Mouse (Mus musculus) adrenal gland, adult 2 months (tissue): ENCODE results near the gene Thbs2. TPM values are rescaled to one million over a fixed set of nuclear protein-coding genes. Genes with fewer than 3 reads are reported as not detected.
A peak's percentile ranks its signal among the peaks of the same experiment; 100 is the strongest.

ENCODE experiments used
- DNase-seq: peaks from one replicate; pipeline ENCODE4 v3.0.0; 2021
- polyA plus RNA-seq: library from polyadenylated mRNA; depleted of rRNA; stranded (reverse); fragments of >200 nt; gene quantifications from 2 replicates; pipeline ENCODE4 v1.2.3, GENCODE M21; 2012
- total RNA-seq, 2 experiments: library from RNA; stranded (reverse); gene quantifications; 2 replicates each; pipeline ENCODE4 v1.2.3; 2021

Gene Thbs2
- total and polyA plus RNA-seq, 3 experiments: 2.0 to 3.9 (median 2.5) TPM

GRCm38 (mm10) chr17:14697096-14697495 is 3.1 kb upstream of the Thbs2 start:
- no peak for DNase-seq

GRCm38 (mm10) chr17:14696281-14696795 is 2.3 kb upstream of the Thbs2 start:
- no peak for DNase-seq

GRCm38 (mm10) chr17:14693048-14693993 is 714 bp downstream of the Thbs2 start:
- DNase-seq: no peak

- DNase-seq: no peak
Measured at GRCm38 (mm10) chr17:14691901-14692300, 2.1 kb downstream of the Thbs2 start.

- no peak for DNase-seq
Measured at GRCm38 (mm10) chr17:14691197-14691596, 2.8 kb downstream of the Thbs2 start.

GRCm38 (mm10) chr17:14682836-14683235 is 11.2 kb downstream of the Thbs2 start:
- DNase-seq: no peak

GRCm38 (mm10) chr17:14681047-14681446 is 13.0 kb downstream of the Thbs2 start:
- DNase-seq: no peak

GRCm38 (mm10) chr17:14677198-14677597 is 16.8 kb downstream of the Thbs2 start:
- DNase-seq: no peak

GRCm38 (mm10) chr17:14675517-14675916 is 18.5 kb downstream of the Thbs2 start:
- DNase-seq: no peak

- peak; percentile 77 for DNase-seq
Measured at GRCm38 (mm10) chr17:14672402-14672801, 21.6 kb downstream of the Thbs2 start.

- no peak for DNase-seq
Measured at GRCm38 (mm10) chr17:14667225-14667624, 26.8 kb downstream of the Thbs2 start.

- DNase-seq: no peak
Measured at GRCm38 (mm10) chr17:14666451-14666850, 27.6 kb downstream of the Thbs2 start.

GRCm38 (mm10) chr17:14663366-14663765 is 30.7 kb downstream of the Thbs2 start:
- no peak for DNase-seq

GRCm38 (mm10) chr17:14662409-14662808 is 31.6 kb downstream of the Thbs2 start:
- no peak for DNase-seq

GRCm38 (mm10) chr17:14659746-14660145 is 34.3 kb downstream of the Thbs2 start:
- DNase-seq: no peak

- DNase-seq: no peak
Measured at GRCm38 (mm10) chr17:14658123-14658522, 35.9 kb downstream of the Thbs2 start.

GRCm38 (mm10) chr17:14657123-14657522 is 36.9 kb downstream of the Thbs2 start:
- DNase-seq: no peak

GRCm38 (mm10) chr17:14654981-14655380 is 39.1 kb downstream of the Thbs2 start:
- DNase-seq: no peak

- no peak for DNase-seq
Measured at GRCm38 (mm10) chr17:14652013-14652412, 42.0 kb downstream of the Thbs2 start.

- DNase-seq: no peak
Measured at GRCm38 (mm10) chr17:14647996-14648640, 45.9 kb downstream of the Thbs2 start.

GRCm38 (mm10) chr17:14643996-14644395 is 50.0 kb downstream of the Thbs2 start:
- no peak for DNase-seq

GRCm38 (mm10) chr17:14640351-14641115 is 53.5 kb downstream of the Thbs2 start:
- DNase-seq: peak; percentile 40
